Mouse (Mus musculus) liver, postnatal 0 days (tissue): ENCODE measurements around the gene Shank3. TPM values are rescaled to one million over a fixed set of nuclear protein-coding genes. Genes with fewer than 3 reads are reported as not detected.

ENCODE experiments used
- ATAC-seq: fragments of 200-750 bp; cut with Nextera tagmentation; 2 replicates; pipeline ENCODE4 v1.8.0; 2017; ENCODE audit warnings: mild to moderate bottlenecking, moderate library complexity
- DNase-seq: peaks from one replicate; pipeline ENCODE4 v3.0.0-alpha.2; 2016
- H3K27ac ChIP-seq: fragments of 300-500 bp; sonication (generic); 2 replicates; pipeline ENCODE4 v1.5.1; 2014; ENCODE audit warnings: antibody characterized with exemption, moderate library complexity, mild to moderate bottlenecking, low read depth
- H3K27me3 ChIP-seq: fragments of 300-500 bp; sonication (generic); 2 replicates; pipeline ENCODE4 v1.6.1; 2014; ENCODE audit warnings: low read length, control low read depth, mixed read lengths; ENCODE audit not compliant: insufficient read depth
- H3K36me3 ChIP-seq: fragments of 300-500 bp; sonication (generic); replicated peaks from 2 replicates; pipeline ENCODE4 v1.6.1; 2014; ENCODE audit warnings: mild to moderate bottlenecking, control low read depth, low read length, moderate library complexity, mixed read lengths; ENCODE audit not compliant: insufficient read depth
- H3K4me1 ChIP-seq: fragments of 300-500 bp; sonication (generic); 2 replicates; pipeline ENCODE4 v1.6.1; 2014; ENCODE audit warnings: antibody characterized with exemption, mild to moderate bottlenecking, control low read depth; ENCODE audit not compliant: insufficient read depth
- H3K4me2 ChIP-seq: fragments of 300-500 bp; sonication (generic); 2 replicates; pipeline ENCODE4 v1.6.1; 2014; ENCODE audit warnings: low read depth, mild to moderate bottlenecking, low read length, moderate library complexity, mixed read lengths
- H3K4me3 ChIP-seq: fragments of 300-500 bp; sonication (generic); 2 replicates; pipeline ENCODE4 v1.5.1; 2014; ENCODE audit warnings: low read depth, low read length
- H3K9ac ChIP-seq: fragments of 300-500 bp; sonication (generic); replicated peaks from 2 replicates; pipeline ENCODE4 v1.6.1; 2014; ENCODE audit warnings: mild to moderate bottlenecking, moderate library complexity
- H3K9me3 ChIP-seq: fragments of 300-500 bp; sonication (generic); 2 replicates; pipeline ENCODE4 v1.6.1; 2016; ENCODE audit warnings: mild to moderate bottlenecking, control low read depth, low read length, mixed read lengths
- CTCF ChIP-seq: sonication (generic); IDR thresholded peaks from 2 replicates; pipeline ENCODE4 v1.5.1; 2016; ENCODE audit warnings: antibody characterized with exemption, low read depth
- EP300 ChIP-seq: IDR thresholded peaks from 2 replicates; pipeline ENCODE4 v1.6.1; 2016; ENCODE audit warnings: antibody characterized with exemption, low read depth, mild to moderate bottlenecking
- WGBS: fragments of 180-500 bp; shearing (Covaris S2); extraction: QIAGEN DNeasy Blood & Tissue Kit; methylation state at CpG from one replicate; pipeline ENCODE4 v1.1.7; 2014; ENCODE audit not compliant: insufficient replicate concordance; 5-methylcytosine and 5-hydroxymethylcytosine counted together
- polyA plus RNA-seq: library from polyadenylated mRNA; unstranded; fragments of >200 nt; fragmentation: Nextera tagmentation; extraction: Ambion mirVana; gene quantifications from 2 replicates; pipeline ENCODE4 v1.2.1, GENCODE M21; 2015

The Shank3 gene
- polyA plus RNA-seq, 1 experiment from 2014 or later: 0.81 TPM

GRCm38 (mm10) chr15:89525464-89525863 lies 26.0 kb downstream of the Shank3 start:
- Histone ChIP-seq H3K9ac (no peak overlapping the region), H3K27ac (no peak overlapping the region), H3K4me3 (no peak overlapping the region), H3K9me3 (no peaks in the 10 kb centered on the region), H3K4me2 (no peak overlapping the region), H3K36me3 (no peaks in the 10 kb centered on the region), H3K4me1 (no peaks in the 10 kb centered on the region), H3K27me3 (peaks cover 19% of the 10 kb centered on the region)
- 81% methylated on average over 8 of the region's 8 CpGs for WGBS
- DNase-seq (no peak), ATAC-seq (no peak)
- TF ChIP-seq EP300: no peak
- no peak for TF ChIP-seq CTCF

GRCm38 (mm10) chr15:89525896-89526295 lies 26.5 kb downstream of the Shank3 start:
- Histone ChIP-seq H3K4me1 (no peaks in the 10 kb centered on the region), H3K9me3 (no peaks in the 10 kb centered on the region), H3K4me2 (no peak overlapping the region), H3K36me3 (no peaks in the 10 kb centered on the region), H3K27ac (no peak overlapping the region), H3K9ac (no peak overlapping the region), H3K27me3 (peaks cover 19% of the 10 kb centered on the region), H3K4me3 (no peak overlapping the region)
- 52% methylated on average over 7 of the region's 7 CpGs for WGBS
- DNase-seq: no peak
- TF ChIP-seq EP300 (no peak), CTCF (no peak)
- ATAC-seq: no peak

GRCm38 (mm10) chr15:89526776-89527325 lies 27.4 kb downstream of the Shank3 start:
- Histone ChIP-seq H3K27me3 (peaks cover 19% of the 10 kb centered on the region), H3K9ac (no peak overlapping the region), H3K4me1 (no peaks in the 10 kb centered on the region), H3K4me3 (no peak overlapping the region), H3K36me3 (no peaks in the 10 kb centered on the region), H3K27ac (no peak overlapping the region), H3K4me2 (no peak overlapping the region), H3K9me3 (no peaks in the 10 kb centered on the region)
- ATAC-seq (no peak), DNase-seq (no peak)
- TF ChIP-seq CTCF: no peak
- TF ChIP-seq EP300: no peak
- WGBS: 87% methylated on average over 19 of the region's 19 CpGs

GRCm38 (mm10) chr15:89527466-89527865 lies 28.0 kb downstream of the Shank3 start:
- whole genome bisulfite sequencing: 77% methylated on average over 7 of the region's 7 CpGs
- no peak overlapping the region for H3K27ac ChIP-seq
- H3K4me2 ChIP-seq: no peak overlapping the region
- no peaks in the 10 kb centered on the region for H3K4me1 ChIP-seq
- DNase-seq (no peak), ATAC-seq (no peak)
- no peaks in the 10 kb centered on the region for H3K36me3 ChIP-seq
- H3K9me3 ChIP-seq: no peaks in the 10 kb centered on the region
- H3K4me3 ChIP-seq: no peak overlapping the region
- no peak overlapping the region for H3K9ac ChIP-seq
- TF ChIP-seq EP300: no peak
- TF ChIP-seq CTCF: no peak
- peaks cover 19% of the 10 kb centered on the region for H3K27me3 ChIP-seq

- Histone ChIP-seq H3K9me3 (no peaks in the 10 kb centered on the region), H3K9ac (no peak overlapping the region), H3K27ac (no peak overlapping the region), H3K4me3 (no peak overlapping the region), H3K4me1 (no peaks in the 10 kb centered on the region), H3K36me3 (no peaks in the 10 kb centered on the region), H3K27me3 (peaks cover 10% of the 10 kb centered on the region), H3K4me2 (no peak overlapping the region)
- ATAC-seq (no peak), DNase-seq (no peak)
- WGBS: 83% methylated on average over 18 of the region's 18 CpGs
- TF ChIP-seq CTCF (no peak), EP300 (no peak)
These were observed 28.9 kb downstream of the Shank3 start for GRCm38 (mm10) chr15:89528201-89528850.

- no peaks in the 10 kb centered on the region for H3K9me3 ChIP-seq
- ATAC-seq (no peak), DNase-seq (no peak)
- no peaks in the 10 kb centered on the region for H3K4me1 ChIP-seq
- no peak overlapping the region for H3K27ac ChIP-seq
- H3K27me3 ChIP-seq: peaks cover 9% of the 10 kb centered on the region; the same call in 1 of the 2 replicates
- TF ChIP-seq EP300 (no peak), CTCF (no peak)
- H3K4me3 ChIP-seq: no peak overlapping the region
- H3K4me2 ChIP-seq: no peak overlapping the region
- H3K36me3 ChIP-seq: no peaks in the 10 kb centered on the region
- 90% methylated on average over 10 of the region's 10 CpGs for WGBS
- H3K9ac ChIP-seq: no peak overlapping the region
These were observed 29.5 kb downstream of the Shank3 start for GRCm38 (mm10) chr15:89528923-89529322.

GRCm38 (mm10) chr15:89530336-89530735 lies 30.9 kb downstream of the Shank3 start:
- Histone ChIP-seq H3K27ac (no peak overlapping the region), H3K36me3 (no peaks in the 10 kb centered on the region), H3K4me1 (no peaks in the 10 kb centered on the region), H3K9ac (no peak overlapping the region), H3K27me3 (no peaks in the 10 kb centered on the region), H3K4me2 (no peak overlapping the region), H3K4me3 (no peak overlapping the region), H3K9me3 (no peaks in the 10 kb centered on the region)
- 22% methylated on average over 4 of the region's 4 CpGs for WGBS
- DNase-seq (peak; percentile 65), ATAC-seq (no peak)
- TF ChIP-seq CTCF (peak; percentile 94), EP300 (no peak)
